Mouse (Mus musculus) embryonic facial prominence, embryonic 12.5 days (tissue): ENCODE data around the gene Pigh. TPM values are rescaled to one million over a fixed set of nuclear protein-coding genes. Genes with fewer than 3 reads are reported as not detected.

ENCODE experiments used
- ATAC-seq: fragments of 200-750 bp; cut with Nextera tagmentation; 2 replicates; pipeline ENCODE4 v1.8.0; 2017; ENCODE audit not compliant: insufficient number of reproducible peaks, insufficient read depth, low FRiP score, low TSS enrichment
- H3K27ac ChIP-seq: fragments of 300-500 bp; sonication (generic); 2 replicates; pipeline ENCODE4 v1.5.1; 2016; ENCODE audit warnings: mild to moderate bottlenecking
- H3K27me3 ChIP-seq: fragments of 300-500 bp; sonication (generic); 2 replicates; pipeline ENCODE4 v1.6.1; 2016; ENCODE audit warnings: mild to moderate bottlenecking, moderate library complexity
- H3K36me3 ChIP-seq: fragments of 300-500 bp; sonication (generic); 2 replicates; pipeline ENCODE4 v1.6.1; 2016; ENCODE audit warnings: mild to moderate bottlenecking
- H3K4me1 ChIP-seq: fragments of 300-500 bp; sonication (generic); 2 replicates; pipeline ENCODE4 v1.6.1; 2016
- H3K4me2 ChIP-seq: fragments of 300-500 bp; sonication (generic); replicated peaks from 2 replicates; pipeline ENCODE4 v1.6.1; 2016; ENCODE audit warnings: mild to moderate bottlenecking, moderate library complexity
- H3K4me3 ChIP-seq: fragments of 300-500 bp; sonication (generic); 2 replicates; pipeline ENCODE4 v1.5.1; 2016; ENCODE audit warnings: mild to moderate bottlenecking
- H3K9ac ChIP-seq: fragments of 300-500 bp; sonication (generic); 2 replicates; pipeline ENCODE4 v1.6.1; 2016; ENCODE audit warnings: mild to moderate bottlenecking, moderate library complexity
- H3K9me3 ChIP-seq: fragments of 300-500 bp; sonication (generic); 2 replicates; pipeline ENCODE4 v1.6.1; 2016; ENCODE audit warnings: mild to moderate bottlenecking, moderate library complexity
- WGBS: fragments of 180-500 bp; shearing (Covaris S2); methylation state at CpG from one replicate; pipeline ENCODE4 v1.1.7; 2016; 5-methylcytosine and 5-hydroxymethylcytosine counted together
- polyA plus RNA-seq: library from polyadenylated mRNA; unstranded; fragments of >200 nt; fragmentation: Nextera tagmentation; extraction: Ambion mirVana; gene quantifications from 2 replicates; pipeline ENCODE4 v1.2.1, GENCODE M21; 2016

Gene Pigh
- polyA plus RNA-seq, 1 experiment from 2014 or later, result 36.5 TPM

- WGBS, result 66% methylated on average over 2 of the region's 2 CpGs
- Histone ChIP-seq H3K9ac (no peak overlapping the region), H3K36me3 (no peaks in the 10 kb centered on the region), H3K27ac (no peak overlapping the region), H3K9me3 (no peaks in the 10 kb centered on the region), H3K4me2 (no peak overlapping the region), H3K4me3 (no peak overlapping the region), H3K4me1 (no peaks in the 10 kb centered on the region), H3K27me3 (no peaks in the 10 kb centered on the region)
- ATAC-seq, result no peak
Observed at GRCm38 (mm10) chr12:79104544-79104943, 15.1 kb upstream of the Pigh start.

GRCm38 (mm10) chr12:79103773-79104172, 14.3 kb upstream of the Pigh start:
- Histone ChIP-seq H3K4me1 (no peaks in the 10 kb centered on the region), H3K4me2 (no peak overlapping the region), H3K36me3 (no peaks in the 10 kb centered on the region), H3K27me3 (no peaks in the 10 kb centered on the region), H3K9me3 (no peaks in the 10 kb centered on the region), H3K4me3 (no peak overlapping the region), H3K9ac (no peak overlapping the region), H3K27ac (no peak overlapping the region)
- ATAC-seq, result no peak
- WGBS, result 82% methylated on average over 3 of the region's 3 CpGs

GRCm38 (mm10) chr12:79097106-79097752, 7.8 kb upstream of the Pigh start:
- no peak overlapping the region for H3K4me3 ChIP-seq
- no peaks in the 10 kb centered on the region for H3K36me3 ChIP-seq
- H3K9me3 ChIP-seq, result no peaks in the 10 kb centered on the region
- H3K9ac ChIP-seq, result no peak overlapping the region
- ATAC-seq, result no peak
- 60% methylated on average over 3 of the region's 3 CpGs for WGBS
- no peak overlapping the region for H3K4me2 ChIP-seq
- no peaks in the 10 kb centered on the region for H3K27me3 ChIP-seq
- H3K4me1 ChIP-seq, result no peaks in the 10 kb centered on the region
- H3K27ac ChIP-seq, result no peak overlapping the region

DNA sequence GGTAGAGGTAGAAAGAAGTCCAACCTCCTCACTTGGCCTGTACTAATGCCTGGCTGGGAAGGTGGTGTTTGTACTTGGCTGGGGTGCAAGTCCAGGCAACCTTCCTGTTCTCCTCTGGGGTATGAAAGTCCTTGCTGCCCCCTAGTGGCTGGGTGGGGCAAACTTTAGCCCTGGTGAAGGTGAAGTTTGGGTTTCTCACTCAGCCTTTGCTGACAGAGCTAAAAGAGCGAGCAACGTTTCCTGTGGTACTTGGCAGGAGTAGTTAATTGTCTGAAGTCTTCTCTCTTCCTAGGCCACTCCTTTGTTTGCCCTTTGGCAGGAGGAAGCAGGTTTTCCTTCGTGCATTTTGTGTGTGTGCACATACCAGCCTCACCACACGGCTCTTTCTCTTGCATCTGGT, 3.1 kb upstream of the Pigh start:
- no peak overlapping the region for H3K9ac ChIP-seq
- no peaks in the 10 kb centered on the region for H3K27me3 ChIP-seq
- no peaks in the 10 kb centered on the region for H3K36me3 ChIP-seq
- H3K9me3 ChIP-seq, result no peaks in the 10 kb centered on the region
- ATAC-seq, result no peak
- peaks cover 9% of the 10 kb centered on the region; the same call in 1 of the 2 replicates for H3K4me1 ChIP-seq
- no peak overlapping the region for H3K4me3 ChIP-seq
- no peak overlapping the region for H3K4me2 ChIP-seq
- H3K27ac ChIP-seq, result no peak overlapping the region
- WGBS, result 44% methylated on average over 4 of the region's 4 CpGs

DNA sequence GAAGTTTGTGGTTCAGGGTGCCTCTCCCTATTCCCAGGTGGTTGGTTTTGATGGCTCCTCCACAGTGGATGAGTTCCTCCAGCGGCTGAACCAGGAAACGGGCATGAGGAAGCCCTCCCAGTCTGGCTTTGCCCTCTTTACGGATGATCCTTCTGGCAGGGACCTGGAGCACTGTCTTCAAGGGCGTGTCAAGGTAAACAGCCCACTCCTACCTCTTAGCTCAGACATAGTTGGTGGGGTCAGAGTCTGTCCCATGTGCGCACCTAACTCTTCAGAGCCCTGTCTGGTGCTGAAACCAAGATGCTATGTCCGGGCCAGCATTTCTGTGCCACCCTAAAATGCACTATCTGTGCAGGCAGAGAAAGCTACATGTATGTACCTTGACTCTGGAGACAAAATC, 16.1 kb downstream of the Pigh start:
- WGBS, result 92% methylated on average over 6 of the region's 6 CpGs
- Histone ChIP-seq H3K4me1 (no peaks in the 10 kb centered on the region), H3K36me3 (peaks cover 63% of the 10 kb centered on the region), H3K4me3 (no peak overlapping the region), H3K9me3 (no peaks in the 10 kb centered on the region), H3K4me2 (no peak overlapping the region), H3K27ac (no peak overlapping the region), H3K27me3 (no peaks in the 10 kb centered on the region), H3K9ac (no peak overlapping the region)
- no peak for ATAC-seq

GRCm38 (mm10) chr12:79072576-79072975, 16.9 kb downstream of the Pigh start:
- no peak overlapping the region for H3K27ac ChIP-seq
- H3K4me1 ChIP-seq, result no peaks in the 10 kb centered on the region
- H3K36me3 ChIP-seq, result peaks cover 63% of the 10 kb centered on the region
- H3K27me3 ChIP-seq, result no peaks in the 10 kb centered on the region
- H3K4me3 ChIP-seq, result no peak overlapping the region
- no peaks in the 10 kb centered on the region for H3K9me3 ChIP-seq
- H3K4me2 ChIP-seq, result no peak overlapping the region
- WGBS, result 93% methylated on average over 6 of the region's 6 CpGs
- ATAC-seq, result no peak
- H3K9ac ChIP-seq, result no peak overlapping the region

- Histone ChIP-seq H3K27me3 (no peaks in the 10 kb centered on the region), H3K4me3 (no peak overlapping the region), H3K27ac (no peak overlapping the region), H3K4me1 (no peaks in the 10 kb centered on the region), H3K9me3 (no peaks in the 10 kb centered on the region), H3K36me3 (peaks cover 51% of the 10 kb centered on the region), H3K4me2 (no peak overlapping the region), H3K9ac (no peak overlapping the region)
- 89% methylated on average over 9 of the region's 9 CpGs for WGBS
- ATAC-seq, result no peak
Observed at GRCm38 (mm10) chr12:79070736-79071333, 18.6 kb downstream of the Pigh start.

- peaks cover 45% of the 10 kb centered on the region for H3K36me3 ChIP-seq
- 84% methylated on average over 6 of the region's 6 CpGs for WGBS
- ATAC-seq, result no peak
- no peak overlapping the region for H3K27ac ChIP-seq
- no peak overlapping the region for H3K4me2 ChIP-seq
- no peaks in the 10 kb centered on the region for H3K9me3 ChIP-seq
- no peaks in the 10 kb centered on the region for H3K27me3 ChIP-seq
- H3K4me3 ChIP-seq, result no peak overlapping the region
- H3K9ac ChIP-seq, result no peak overlapping the region
- no peaks in the 10 kb centered on the region for H3K4me1 ChIP-seq
Observed at GRCm38 (mm10) chr12:79069916-79070315, 19.5 kb downstream of the Pigh start.

DNA sequence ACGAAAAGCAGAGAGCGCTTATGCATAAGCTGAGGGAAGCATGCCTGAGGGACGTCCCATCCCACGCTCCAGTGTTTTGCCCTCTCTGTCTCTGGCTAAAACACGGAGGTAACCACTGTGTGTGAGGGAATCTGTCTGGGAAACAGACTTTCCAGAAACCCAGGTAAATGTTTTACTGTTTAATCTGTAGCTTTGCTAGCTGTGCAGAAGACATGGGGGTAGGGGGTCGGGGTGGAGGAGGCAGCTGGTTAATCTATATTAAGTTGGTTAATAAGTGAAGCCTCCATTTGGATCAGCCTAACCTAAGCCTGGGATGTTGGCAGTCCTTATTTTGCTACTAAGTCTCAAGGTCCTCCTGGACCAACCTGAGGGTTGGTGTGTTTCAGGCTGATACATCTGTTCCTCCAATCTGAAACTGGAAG, 20.3 kb downstream of the Pigh start:
- Histone ChIP-seq H3K27me3 (no peaks in the 10 kb centered on the region), H3K9ac (no peak overlapping the region), H3K36me3 (peaks cover 45% of the 10 kb centered on the region), H3K4me3 (no peak overlapping the region), H3K4me1 (no peaks in the 10 kb centered on the region), H3K27ac (no peak overlapping the region), H3K4me2 (no peak overlapping the region), H3K9me3 (no peaks in the 10 kb centered on the region)
- 91% methylated on average over 6 of the region's 6 CpGs for WGBS
- no peak for ATAC-seq

DNA sequence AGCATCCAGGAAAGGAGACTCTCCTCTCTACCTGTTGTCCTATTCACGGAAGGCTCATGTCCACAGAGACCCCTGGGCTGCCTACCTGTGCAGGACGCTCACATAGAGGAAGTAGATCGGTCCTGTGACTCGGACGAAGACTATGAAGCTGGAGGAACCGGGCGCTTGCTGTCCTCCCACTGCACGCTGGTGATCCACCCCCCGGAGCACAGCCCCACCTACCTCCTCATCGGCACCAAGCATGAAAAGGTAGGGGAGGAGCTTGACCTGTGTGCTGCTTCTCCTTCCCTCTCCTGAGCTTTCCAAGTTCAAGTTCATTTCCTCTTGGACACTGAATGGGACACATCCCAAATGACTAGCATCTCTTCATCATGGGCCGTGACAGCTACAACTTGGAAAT, 21.1 kb downstream of the Pigh start:
- no peak overlapping the region for H3K9ac ChIP-seq
- no peak for ATAC-seq
- H3K9me3 ChIP-seq, result no peaks in the 10 kb centered on the region
- 91% methylated on average over 11 of the region's 11 CpGs for WGBS
- H3K4me3 ChIP-seq, result no peak overlapping the region
- H3K4me2 ChIP-seq, result no peak overlapping the region
- no peak overlapping the region for H3K27ac ChIP-seq
- H3K4me1 ChIP-seq, result no peaks in the 10 kb centered on the region
- H3K36me3 ChIP-seq, result peaks cover 45% of the 10 kb centered on the region
- no peaks in the 10 kb centered on the region for H3K27me3 ChIP-seq

DNA sequence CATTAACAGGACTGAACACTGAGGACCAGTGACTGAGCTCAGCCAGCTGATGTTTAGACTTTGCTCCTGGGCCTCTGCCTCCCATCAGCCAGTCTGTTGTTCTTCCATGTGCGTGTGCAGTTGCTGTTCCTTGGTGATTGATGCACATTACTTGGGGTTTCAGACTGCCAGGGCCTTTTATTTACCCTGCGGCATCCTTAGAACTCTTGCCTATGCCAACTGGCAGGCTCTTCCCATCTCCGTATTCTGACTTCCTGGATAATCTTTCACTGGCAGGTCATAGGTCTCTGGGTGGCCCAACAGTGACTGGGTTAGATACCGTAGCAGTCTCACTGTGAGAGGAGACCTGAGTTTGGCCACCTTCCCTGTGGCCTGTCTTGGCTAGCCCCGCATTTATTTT, 21.9 kb downstream of the Pigh start:
- Histone ChIP-seq H3K4me1 (no peaks in the 10 kb centered on the region), H3K36me3 (peaks cover 37% of the 10 kb centered on the region; the same call in 1 of the 2 replicates), H3K4me2 (no peak overlapping the region), H3K27ac (no peak overlapping the region), H3K27me3 (no peaks in the 10 kb centered on the region), H3K4me3 (no peak overlapping the region), H3K9me3 (no peaks in the 10 kb centered on the region), H3K9ac (no peak overlapping the region)
- WGBS, result 88% methylated on average over 5 of the region's 5 CpGs
- ATAC-seq, result no peak

GRCm38 (mm10) chr12:79066431-79066830, 23.0 kb downstream of the Pigh start:
- no peak overlapping the region for H3K9ac ChIP-seq
- H3K27me3 ChIP-seq, result no peaks in the 10 kb centered on the region
- H3K27ac ChIP-seq, result no peak overlapping the region
- H3K4me2 ChIP-seq, result no peak overlapping the region
- H3K4me1 ChIP-seq, result no peaks in the 10 kb centered on the region
- H3K4me3 ChIP-seq, result no peak overlapping the region
- no peak for ATAC-seq
- H3K36me3 ChIP-seq, result peaks cover 37% of the 10 kb centered on the region; the same call in 1 of the 2 replicates
- H3K9me3 ChIP-seq, result no peaks in the 10 kb centered on the region
- WGBS, result 80% methylated on average over 9 of the region's 9 CpGs
